Mouse (Mus musculus): ENCODE measurements around the gene Umodl1. TPM values are rescaled to one million over a fixed set of nuclear protein-coding genes. Genes with fewer than 3 reads are reported as not detected.
A peak's percentile ranks its signal among the peaks of the same experiment; 100 is the strongest.

The Umodl1 gene
- polyA plus RNA-seq, 1 experiment from 2014 or later = 0.09 TPM

- Histone ChIP-seq H3K9ac (ENCODE audit: low read depth, low read length) (no peak overlapping the region), H3K4me2 (ENCODE audit: low read length) (no peak overlapping the region), H3K9me3 (replicated peaks; ENCODE audit: low read length) (no peaks in the 10 kb centered on the region), H3K4me3 (replicated peaks; ENCODE audit: low read depth, low read length) (no peak overlapping the region), H3K27ac (no peak overlapping the region), H3K27me3 (ENCODE audit: insufficient read depth, low read length) (no peaks in the 10 kb centered on the region), H3K4me1 (replicated peaks; ENCODE audit: insufficient read depth, low read length) (no peaks in the 10 kb centered on the region), H3K36me3 (ENCODE audit: insufficient read depth, low read length) (no peaks in the 10 kb centered on the region)
- DNase-seq (ENCODE audit: low spot score) (no peak), ATAC-seq (replicated peaks; ENCODE audit: low FRiP score, low read depth) (no peak)
- no peak for TF ChIP-seq CTCF (IDR thresholded peaks at IDR 0.05; ENCODE audit: low read depth)
- 52% methylated on average over 4 of the region's 4 CpGs for WGBS
Measured at GRCm38 (mm10) chr17:31038381-31038780, 83.9 kb downstream of the Umodl1 start.

GRCm38 (mm10) chr17:31039626-31040025 is 85.2 kb downstream of the Umodl1 start:
- TF ChIP-seq CTCF (IDR thresholded peaks at IDR 0.05; ENCODE audit: low read depth) = no peak
- ATAC-seq (replicated peaks; ENCODE audit: low FRiP score, low read depth) = no peak
- DNase-seq (ENCODE audit: low spot score) = no peak
- no peaks in the 10 kb centered on the region for H3K4me1 ChIP-seq (replicated peaks; ENCODE audit: insufficient read depth, low read length)
- H3K4me3 ChIP-seq (replicated peaks; ENCODE audit: low read depth, low read length) = no peak overlapping the region
- H3K9ac ChIP-seq (ENCODE audit: low read depth, low read length) = no peak overlapping the region
- no peaks in the 10 kb centered on the region for H3K27me3 ChIP-seq (ENCODE audit: insufficient read depth, low read length)
- no peak overlapping the region for H3K4me2 ChIP-seq (ENCODE audit: low read length)
- H3K27ac ChIP-seq = no peak overlapping the region
- 53% methylated on average over 7 of the region's 7 CpGs for WGBS
- no peaks in the 10 kb centered on the region for H3K36me3 ChIP-seq (ENCODE audit: insufficient read depth, low read length)
- no peaks in the 10 kb centered on the region for H3K9me3 ChIP-seq (replicated peaks; ENCODE audit: low read length)

- no peak overlapping the region for H3K9ac ChIP-seq (ENCODE audit: low read depth, low read length)
- no peaks in the 10 kb centered on the region for H3K4me1 ChIP-seq (replicated peaks; ENCODE audit: insufficient read depth, low read length)
Measured at GRCm38 (mm10) chr17:31040421-31040820, 86.0 kb downstream of the Umodl1 start.

GRCm38 (mm10) chr17:31042751-31043150 is 88.3 kb downstream of the Umodl1 start:
- 58% methylated on average over 2 of the region's 2 CpGs for WGBS
- no peak for TF ChIP-seq CTCF (IDR thresholded peaks at IDR 0.05; ENCODE audit: low read depth)
- no peaks in the 10 kb centered on the region for H3K36me3 ChIP-seq (ENCODE audit: insufficient read depth, low read length)
- no peak overlapping the region for H3K4me3 ChIP-seq (replicated peaks; ENCODE audit: low read depth, low read length)
- H3K27ac ChIP-seq = no peak overlapping the region
- H3K9ac ChIP-seq (ENCODE audit: low read depth, low read length) = no peak overlapping the region
- DNase-seq (ENCODE audit: low spot score) = no peak
- no peaks in the 10 kb centered on the region for H3K4me1 ChIP-seq (replicated peaks; ENCODE audit: insufficient read depth, low read length)
- no peaks in the 10 kb centered on the region for H3K27me3 ChIP-seq (ENCODE audit: insufficient read depth, low read length)
- H3K9me3 ChIP-seq (replicated peaks; ENCODE audit: low read length) = no peaks in the 10 kb centered on the region
- ATAC-seq (replicated peaks; ENCODE audit: low FRiP score, low read depth) = no peak
- no peak overlapping the region for H3K4me2 ChIP-seq (ENCODE audit: low read length)

More at GRCm38 (mm10) chr17:31040421-31040820, 86.0 kb downstream of the Umodl1 start:
- Histone ChIP-seq H3K27ac (no peak overlapping the region), H3K9me3 (replicated peaks; ENCODE audit: low read length) (no peaks in the 10 kb centered on the region), H3K36me3 (ENCODE audit: insufficient read depth, low read length) (no peaks in the 10 kb centered on the region), H3K4me2 (ENCODE audit: low read length) (no peak overlapping the region), H3K27me3 (ENCODE audit: insufficient read depth, low read length) (no peaks in the 10 kb centered on the region), H3K4me3 (replicated peaks; ENCODE audit: low read depth, low read length) (no peak overlapping the region)
- no peak for TF ChIP-seq CTCF (IDR thresholded peaks at IDR 0.05; ENCODE audit: low read depth)
- 67% methylated on average over 7 of the region's 7 CpGs for WGBS
- ATAC-seq (replicated peaks; ENCODE audit: low FRiP score, low read depth) (no peak), DNase-seq (ENCODE audit: low spot score) (no peak)

- Histone ChIP-seq H3K4me1 (replicated peaks; ENCODE audit: insufficient read depth, low read length) (0 out of 2 replicates have a peak, but pooled peaks cover 3% of the 10 kb centered on the region), H3K4me2 (ENCODE audit: low read length) (peak within 1 kb of the TSS; percentile 62), H3K9me3 (replicated peaks; ENCODE audit: low read length) (no peaks in the 10 kb centered on the region), H3K9ac (ENCODE audit: low read depth, low read length) (peak within 1 kb of the TSS; percentile 25), H3K27ac (no peak within 1 kb of the TSS; the same call in 1 of the 2 replicates), H3K4me3 (replicated peaks; ENCODE audit: low read depth, low read length) (peak within 1 kb of the TSS; percentile 39), H3K36me3 (ENCODE audit: insufficient read depth, low read length) (no peaks in the 10 kb centered on the region), H3K27me3 (ENCODE audit: insufficient read depth, low read length) (no peaks in the 10 kb centered on the region)
- 3% methylated on average over 39 of the region's 49 CpGs for whole genome bisulfite sequencing
- peak; percentile 59; the same call in 1 of the 2 replicates for ATAC-seq (replicated peaks; ENCODE audit: low FRiP score, low read depth)
- peak; percentile 60 for DNase-seq (ENCODE audit: low spot score)
- peak; percentile 47 for TF ChIP-seq CTCF (IDR thresholded peaks at IDR 0.05; ENCODE audit: low read depth)
Measured at GRCm38 (mm10) chr17:31057151-31057890, 102.9 kb downstream of the Umodl1 start, which contains the start of gene Abcg1. Gene Abcg1, plus strand, starts transcription at chr17:31057675.

GRCm38 (mm10) chr17:31057891-31058744 is 103.7 kb downstream of the Umodl1 start:
- H3K4me2 ChIP-seq (ENCODE audit: low read length) = peak overlapping the region; percentile 62
- H3K27ac ChIP-seq = no peak overlapping the region; the same call in 1 of the 2 replicates
- TF ChIP-seq CTCF (IDR thresholded peaks at IDR 0.05; ENCODE audit: low read depth) = peak; percentile 10; the same call in 1 of the 2 replicates
- H3K9ac ChIP-seq (ENCODE audit: low read depth, low read length) = peak overlapping the region; percentile 25
- H3K4me1 ChIP-seq (replicated peaks; ENCODE audit: insufficient read depth, low read length) = 0 out of 2 replicates have a peak, but pooled peaks cover 3% of the 10 kb centered on the region
- DNase-seq (ENCODE audit: low spot score) (no peak), ATAC-seq (replicated peaks; ENCODE audit: low FRiP score, low read depth) (peak; percentile 62; the same call in 1 of the 2 replicates)
- H3K9me3 ChIP-seq (replicated peaks; ENCODE audit: low read length) = no peaks in the 10 kb centered on the region
- WGBS = 1% methylated on average over 31 of the region's 31 CpGs
- peak overlapping the region; percentile 39 for H3K4me3 ChIP-seq (replicated peaks; ENCODE audit: low read depth, low read length)
- no peaks in the 10 kb centered on the region for H3K36me3 ChIP-seq (ENCODE audit: insufficient read depth, low read length)
- no peaks in the 10 kb centered on the region for H3K27me3 ChIP-seq (ENCODE audit: insufficient read depth, low read length)

Measured in kidney, postnatal 0 days (tissue).